Mouse (Mus musculus) neural tube, postnatal 0 days (tissue): ENCODE measurements around the gene Kcna5. TPM values are rescaled to one million over a fixed set of nuclear protein-coding genes. Genes with fewer than 3 reads are reported as not detected.

Experiments
- polyA plus RNA-seq: library from polyadenylated mRNA; unstranded; fragments of >200 nt; fragmentation: Nextera tagmentation; extraction: Ambion mirVana; gene quantifications from 2 replicates; pipeline ENCODE4 v1.2.1, GENCODE M21; 2015

Gene Kcna5
- polyA plus RNA-seq, result 5.1 and 6.0 TPM in 2 replicates

DNA sequence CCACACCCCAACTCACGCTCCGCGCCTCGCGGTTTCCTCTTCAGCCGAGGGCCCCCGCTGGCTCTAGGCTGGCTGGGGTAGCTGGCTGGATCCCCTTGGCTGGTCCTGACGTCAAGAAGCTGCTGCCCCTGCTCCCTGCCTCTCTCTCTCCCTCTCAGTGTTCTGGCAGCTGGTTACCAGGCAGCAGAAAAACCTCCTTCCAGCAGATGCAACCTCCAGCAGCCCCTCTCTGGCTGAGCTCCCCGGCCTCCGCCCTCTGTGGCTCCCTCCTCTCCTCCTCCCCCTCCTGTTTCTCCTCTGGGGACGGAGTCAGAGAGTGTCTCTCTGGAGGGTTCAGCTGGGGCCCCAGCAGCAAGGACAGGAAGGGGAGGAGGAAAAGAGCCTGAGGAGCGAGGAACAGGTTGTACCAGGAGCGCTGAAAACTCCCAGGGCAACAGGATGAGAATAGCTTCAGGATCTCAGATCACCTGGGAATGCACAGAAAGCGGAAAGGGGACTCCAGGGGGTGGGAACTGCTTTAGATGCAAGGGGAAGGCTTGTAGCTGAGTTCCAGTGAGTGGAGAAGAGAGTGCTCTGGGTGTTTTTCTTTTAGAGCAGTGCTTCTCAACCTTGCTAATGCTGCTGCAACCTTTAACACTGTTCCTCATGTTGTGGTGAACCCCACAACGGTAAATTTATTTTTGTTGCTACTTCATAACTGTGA lies at the start of gene Kcna5:
TSS of gene Kcna5 (minus strand) at position 205 of the 703 bp plus-strand sequence.

Other genes starting within 250 kb of the Kcna5 start
- gene Kcna1, start 111.0 kb upstream of the Kcna5 start, polyA plus RNA-seq, result 11.8 and 12.3 TPM in 2 replicates
- gene Kcna6, start 205.3 kb upstream of the Kcna5 start, polyA plus RNA-seq, result 26.0 and 31.1 TPM in 2 replicates